Mouse (Mus musculus) bone marrow, adult 2 months (tissue): ENCODE measurements around the gene Gm32687. TPM values are rescaled to one million over a fixed set of nuclear protein-coding genes. Genes with fewer than 3 reads are reported as not detected.
"Not testable (repeated sequence)": the region's sequence is repeated elsewhere in the genome, so short reads cannot be mapped to it uniquely, and the experiment has no call there.

Experiments
- H3K27ac ChIP-seq: fragments of 200-500 bp; 2 replicates; pipeline ENCODE4 v1.5.1; 2012; ENCODE audit warnings: low read depth, mild to moderate bottlenecking, control low read depth, inconsistent platforms, low read length; ENCODE audit not compliant: control insufficient read depth, poor library complexity, insufficient read depth
- H3K4me1 ChIP-seq: fragments of 200-500 bp; 2 replicates; pipeline ENCODE4 v1.6.1; 2011; ENCODE audit warnings: low read length; ENCODE audit not compliant: control insufficient read depth, insufficient read depth
- H3K4me3 ChIP-seq: fragments of 200-500 bp; replicated peaks from 2 replicates; pipeline ENCODE3; 2011; ENCODE audit warnings: mild to moderate bottlenecking, low read depth, low read length, control low read depth; ENCODE audit not compliant: control insufficient read depth
- WGBS: fragments of 180-500 bp; shearing (Covaris S2); methylation state at CpG from one replicate; pipeline ENCODE4 v1.1.7; 2018; 5-methylcytosine and 5-hydroxymethylcytosine counted together
- polyA plus RNA-seq: library from polyadenylated mRNA; stranded (reverse); fragments of >200 nt; gene quantifications from 2 replicates; pipeline ENCODE4 v1.2.4, GENCODE M21; 2011; ENCODE audit warnings: low replicate concordance; ENCODE audit not compliant: missing spikeins, insufficient read depth, insufficient read length

Gm32687 gene
- 1.0 and 5.6 TPM in 2 replicates for polyA plus RNA-seq

- H3K27ac ChIP-seq, H3K4me1 ChIP-seq, H3K4me3 ChIP-seq: not testable (repeated sequence)
- WGBS: 29% methylated on average over 5 of the region's 49 CpGs
Observed at GRCm38 (mm10) chr10:81863409-81864407, at the start of gene Gm32687. TSS of gene Gm32687 (plus strand) at chr10:81863934.

DNA sequence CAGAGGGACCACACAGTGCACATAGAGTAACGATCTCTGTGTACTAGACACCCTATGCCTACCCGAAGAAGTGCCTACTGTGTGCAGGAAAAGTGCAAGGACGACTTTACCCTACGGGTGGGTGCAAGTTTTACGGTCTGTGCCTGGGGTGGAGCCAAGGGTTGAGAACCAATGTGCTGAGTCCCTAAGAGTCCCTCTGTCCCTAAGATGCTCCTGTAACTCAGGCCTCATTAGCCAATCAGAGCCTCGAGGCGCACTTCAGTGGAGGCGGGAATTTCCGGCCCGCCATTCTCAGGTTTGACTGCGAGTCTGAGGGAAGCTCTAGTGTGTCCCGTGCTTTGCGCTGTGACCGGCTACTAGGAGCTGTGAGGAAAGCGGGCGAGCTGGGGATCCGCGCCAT, 17.5 kb upstream of the Gm32687 start:
- H3K4me1 ChIP-seq, H3K4me3 ChIP-seq, H3K27ac ChIP-seq: not testable (repeated sequence)
- no CpG with 5 or more reads among the region's 18 CpGs for WGBS

GRCm38 (mm10) chr10:81929842-81930743, 66.4 kb downstream of the Gm32687 start, which contains the start of gene Zfp781:
TSS of gene Zfp781 (minus strand) at chr10:81930480.
- no CpG with 5 or more reads among the region's 43 CpGs for WGBS
- H3K4me3 ChIP-seq, H3K27ac ChIP-seq, H3K4me1 ChIP-seq: not testable (repeated sequence)

Other genes with a start within 250 kb of the Gm32687 start
- 7.7 and 16.8 TPM in 2 replicates for gene Sirt6, start 236.1 kb upstream of the Gm32687 start, polyA plus RNA-seq
- 5.3 and 11.1 TPM in 2 replicates for gene Ankrd24, start 235.4 kb upstream of the Gm32687 start, polyA plus RNA-seq
- gene Gm10778, start 214.9 kb upstream of the Gm32687 start, polyA plus RNA-seq: not detected in 2 replicates
- gene Zfp433, start 159.1 kb upstream of the Gm32687 start, polyA plus RNA-seq: not detected in 2 replicates
- gene Gm3055, start 92.8 kb upstream of the Gm32687 start, polyA plus RNA-seq: 2.0 TPM in 1 of 2 replicates, not detected in the other
- gene Gm4767, start 51.7 kb upstream of the Gm32687 start, polyA plus RNA-seq: 0.85 and 1.0 TPM in 2 replicates
- 1.6 TPM in 1 of 2 replicates, not detected in the other for gene Zfp781, start 66.5 kb downstream of the Gm32687 start, polyA plus RNA-seq
- gene Zfp873, start 184.2 kb downstream of the Gm32687 start, polyA plus RNA-seq: 1.6 and 1.7 TPM in 2 replicates
- 0.90 TPM in 1 of 2 replicates, not detected in the other for gene BC024063, start 219.4 kb downstream of the Gm32687 start, polyA plus RNA-seq